Mouse (Mus musculus): Measurements from ENCODE around the gene Rflnb. TPM values are rescaled to one million over a fixed set of nuclear protein-coding genes. Genes with fewer than 3 reads are reported as not detected.

Rflnb gene
- total RNA-seq, 2 experiments from 2014 or later = 35.5 to 40.1 TPM

DNA sequence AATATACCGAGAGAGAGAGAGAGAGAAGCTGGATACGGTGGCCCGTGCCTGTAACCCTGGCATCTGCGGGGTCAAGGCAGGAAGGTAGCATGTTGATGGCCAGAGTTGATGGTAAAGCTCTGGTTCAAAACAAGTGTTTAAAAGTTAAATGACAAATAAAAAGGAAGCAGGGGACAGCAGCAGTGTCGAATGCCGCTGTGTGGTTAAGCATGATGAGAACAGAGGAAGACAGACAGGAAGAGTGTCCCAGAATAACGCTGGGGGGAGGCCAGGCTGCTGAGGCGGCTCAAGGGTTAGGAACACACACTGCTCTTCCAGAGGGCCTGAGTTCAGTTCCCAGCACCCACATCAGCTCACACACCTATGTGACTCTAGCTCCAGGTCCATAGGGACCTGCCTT is 35.1 kb downstream of the Rflnb start:
- DNase-seq (ENCODE audit: low spot score in 2 of 2) = no peak

DNA sequence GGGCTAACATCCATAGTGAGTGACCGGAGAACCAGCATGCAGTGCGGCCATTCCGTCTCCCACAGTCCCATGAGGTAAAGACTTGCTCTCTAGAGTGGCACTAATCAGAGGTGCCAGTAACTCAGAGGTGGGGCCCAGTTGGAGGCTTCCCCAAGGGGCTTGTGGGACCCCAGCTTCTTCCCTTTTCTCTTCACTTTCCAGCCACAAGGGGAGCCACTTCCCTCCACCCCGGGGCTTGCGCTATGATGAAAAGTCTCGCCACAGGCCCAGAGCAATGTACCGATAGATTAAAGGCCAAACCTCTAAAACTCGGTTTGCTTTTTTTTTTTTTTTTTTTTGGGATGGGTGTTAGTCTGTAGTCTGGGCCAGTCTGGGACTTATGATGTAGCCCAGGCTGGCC is 35.7 kb downstream of the Rflnb start:
- DNase-seq (ENCODE audit: low spot score in 2 of 2) = no peak

DNA sequence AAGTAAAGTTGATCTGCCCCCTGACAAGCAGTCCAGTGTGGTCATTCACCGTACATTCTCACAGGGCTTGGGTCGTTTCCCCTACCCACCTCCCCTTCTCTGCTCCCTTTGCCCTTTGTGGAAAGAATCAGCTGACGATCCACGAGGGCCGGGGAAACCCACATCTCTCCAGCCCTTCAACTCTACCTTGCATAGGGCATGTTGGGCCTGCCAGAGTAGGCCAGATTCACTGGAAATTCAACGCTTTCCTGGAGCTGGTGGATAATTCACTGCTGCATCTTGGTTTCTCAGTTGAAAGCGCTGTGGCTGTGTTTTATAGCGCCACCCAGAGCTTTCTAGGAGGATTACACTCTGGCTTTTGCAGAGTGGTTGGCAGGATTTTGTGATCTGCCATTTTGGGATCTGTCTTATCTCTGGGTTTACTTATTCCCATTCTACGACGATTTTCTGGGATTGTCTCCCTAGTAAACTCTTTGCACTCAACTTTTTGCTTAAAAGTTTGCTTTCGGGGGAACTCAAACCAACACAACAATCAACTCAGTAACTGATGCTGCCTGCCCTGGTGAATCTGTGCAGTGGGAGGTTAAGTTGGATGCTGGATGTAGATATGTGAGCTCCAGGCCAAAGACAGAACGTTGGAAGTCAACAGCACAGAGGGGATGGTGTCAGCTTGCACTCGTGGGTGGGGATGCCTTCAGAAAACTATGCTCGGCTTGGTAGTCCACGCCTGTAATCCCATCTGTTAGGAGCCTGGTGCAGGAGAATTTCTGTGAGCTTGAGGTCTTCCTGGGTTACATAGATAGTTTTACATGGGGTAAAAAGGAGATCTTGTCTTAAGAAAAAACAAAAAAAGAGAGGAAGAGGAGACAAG is 36.4 kb downstream of the Rflnb start:
- no peak for DNase-seq (ENCODE audit: low spot score in 2 of 2)

DNA sequence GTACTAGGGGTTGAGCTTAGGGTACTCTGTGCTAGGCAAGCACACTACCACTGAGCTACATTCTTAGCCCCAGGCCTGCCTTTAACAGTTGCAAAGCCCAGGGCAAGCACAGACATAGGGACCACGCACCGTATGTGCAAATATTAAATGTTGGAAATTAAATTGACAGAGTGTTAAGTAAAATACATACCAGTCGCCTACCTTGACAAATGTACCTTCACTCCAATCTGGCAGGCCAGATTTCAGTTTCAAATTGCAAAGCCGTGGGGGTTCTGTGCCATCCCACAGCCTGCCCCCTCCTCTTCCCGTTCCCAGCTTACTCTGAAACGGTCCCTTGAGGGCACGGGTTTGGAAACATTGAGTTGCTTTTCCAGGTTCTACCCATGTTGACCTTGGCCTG is 41.6 kb downstream of the Rflnb start:
- no peak for DNase-seq (ENCODE audit: low spot score in 2 of 2)

DNA sequence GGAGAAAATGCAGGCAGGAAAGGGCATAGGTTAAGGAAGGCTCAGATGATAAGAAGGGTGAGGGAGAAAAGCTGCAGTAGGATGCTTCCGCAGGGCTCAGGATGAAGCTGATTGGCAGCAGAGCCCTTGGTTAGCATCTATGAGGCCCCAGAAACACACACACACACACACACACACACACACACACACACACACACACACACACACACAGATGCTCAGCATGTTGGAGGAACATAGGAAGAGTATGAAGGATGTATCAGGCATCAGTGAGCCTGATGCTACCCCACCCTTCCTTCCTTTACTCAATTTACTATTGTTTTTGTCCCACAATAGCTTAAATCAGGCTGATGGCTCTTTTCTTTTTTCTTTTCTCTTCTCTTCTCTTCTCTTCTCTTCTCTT is 43.0 kb downstream of the Rflnb start:
- no peak for DNase-seq (ENCODE audit: low spot score in 2 of 2)

DNA sequence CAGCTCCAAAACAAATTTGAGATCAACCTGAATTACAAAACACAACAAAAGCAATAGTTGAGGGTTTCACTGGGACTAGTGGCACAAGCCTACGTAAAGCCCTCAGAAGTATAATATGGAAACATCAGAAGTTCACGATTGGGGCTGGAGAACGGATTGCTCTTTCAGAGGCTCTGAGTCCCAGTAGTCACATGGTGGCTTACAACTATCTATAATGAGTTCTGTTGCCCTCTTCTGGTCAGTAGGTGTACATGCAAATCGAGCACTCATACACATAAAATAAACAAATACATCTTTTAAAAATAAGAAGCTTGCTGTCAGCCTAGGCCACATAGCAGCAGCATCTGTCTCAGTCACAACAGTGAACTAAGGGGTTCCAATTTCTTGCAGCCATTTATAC is 44.4 kb downstream of the Rflnb start:
- no peak for DNase-seq (ENCODE audit: low spot score in 2 of 2)

DNA sequence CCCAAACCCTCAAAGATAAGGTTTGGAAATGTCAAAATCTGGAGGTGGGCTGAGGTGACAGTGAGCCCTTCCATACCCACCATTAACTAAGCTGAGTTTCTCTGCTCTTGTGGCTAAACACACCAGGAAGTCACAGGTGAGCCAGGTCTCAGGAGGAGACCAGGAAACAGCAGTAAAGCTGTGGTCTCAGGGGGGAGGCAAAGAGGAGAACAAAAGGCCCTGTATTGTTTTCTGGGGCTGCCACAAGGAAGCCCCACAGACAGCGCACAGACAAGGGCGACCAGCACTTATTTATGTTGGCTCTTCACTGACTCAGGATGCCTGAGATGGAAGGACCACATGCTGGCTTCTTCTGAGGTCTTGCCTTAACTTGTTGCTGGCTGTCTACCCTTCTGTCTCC is 47.2 kb downstream of the Rflnb start:
- DNase-seq (ENCODE audit: low spot score in 2 of 2) = no peak

DNA sequence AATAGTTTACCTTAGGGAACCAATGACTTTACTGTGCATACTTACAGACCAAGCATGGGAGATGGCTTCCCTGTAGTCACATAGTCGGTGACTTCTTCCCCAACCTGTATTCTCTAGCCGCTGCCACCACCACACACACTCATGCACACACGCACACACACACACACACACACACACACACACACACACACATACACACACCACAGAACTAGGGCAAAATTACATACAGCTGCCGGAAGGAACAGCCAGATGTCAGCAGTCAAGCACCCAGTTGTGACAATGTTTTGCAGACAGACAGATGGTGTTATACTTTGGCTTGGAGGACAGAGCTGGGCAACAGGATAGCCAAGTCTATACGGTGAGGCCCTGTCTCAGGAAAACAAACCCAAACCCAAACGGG is 49.5 kb downstream of the Rflnb start:
- DNase-seq (ENCODE audit: low spot score in 2 of 2) = no peak

DNA sequence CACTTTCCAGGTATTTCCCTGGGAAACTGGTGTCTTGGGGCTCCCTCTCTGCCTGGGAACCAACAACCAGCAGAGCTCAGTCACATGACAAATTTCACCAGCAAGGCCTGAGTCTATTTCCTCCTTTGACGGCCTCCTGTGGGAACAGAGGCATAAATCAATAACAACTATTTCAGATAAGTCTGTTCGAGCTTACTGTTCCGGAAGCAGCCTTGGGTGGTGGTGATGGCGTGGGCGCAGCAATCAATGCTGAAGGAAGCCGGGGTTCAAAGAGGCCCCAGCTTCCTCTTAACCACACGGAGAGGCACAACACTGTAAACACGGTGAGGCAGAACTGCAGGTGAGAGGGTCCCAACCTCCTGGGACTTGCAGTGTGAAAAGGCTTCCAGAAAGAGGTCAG is 50.8 kb downstream of the Rflnb start:
- DNase-seq (ENCODE audit: low spot score in 2 of 2) = no peak

DNA sequence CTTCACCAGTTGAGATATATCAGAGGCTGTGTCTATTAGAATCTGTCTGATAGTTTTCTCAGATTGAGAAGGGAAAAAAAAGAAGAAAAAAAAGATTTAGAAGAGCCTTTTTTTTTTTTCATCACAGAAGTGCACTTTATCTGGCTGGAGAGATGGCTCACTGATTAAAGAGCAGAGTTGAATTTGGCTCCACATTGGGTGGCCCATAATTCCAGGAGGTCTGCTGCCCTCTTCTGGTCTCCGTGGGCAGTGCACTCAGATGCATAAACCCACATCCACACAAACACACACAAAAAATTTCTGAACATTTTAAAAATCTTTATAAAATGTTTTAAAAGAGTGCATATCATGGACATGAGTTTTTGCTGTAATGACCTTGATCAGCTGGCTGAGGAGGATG is 53.6 kb downstream of the Rflnb start:
- no peak for DNase-seq (ENCODE audit: low spot score in 2 of 2)

DNA sequence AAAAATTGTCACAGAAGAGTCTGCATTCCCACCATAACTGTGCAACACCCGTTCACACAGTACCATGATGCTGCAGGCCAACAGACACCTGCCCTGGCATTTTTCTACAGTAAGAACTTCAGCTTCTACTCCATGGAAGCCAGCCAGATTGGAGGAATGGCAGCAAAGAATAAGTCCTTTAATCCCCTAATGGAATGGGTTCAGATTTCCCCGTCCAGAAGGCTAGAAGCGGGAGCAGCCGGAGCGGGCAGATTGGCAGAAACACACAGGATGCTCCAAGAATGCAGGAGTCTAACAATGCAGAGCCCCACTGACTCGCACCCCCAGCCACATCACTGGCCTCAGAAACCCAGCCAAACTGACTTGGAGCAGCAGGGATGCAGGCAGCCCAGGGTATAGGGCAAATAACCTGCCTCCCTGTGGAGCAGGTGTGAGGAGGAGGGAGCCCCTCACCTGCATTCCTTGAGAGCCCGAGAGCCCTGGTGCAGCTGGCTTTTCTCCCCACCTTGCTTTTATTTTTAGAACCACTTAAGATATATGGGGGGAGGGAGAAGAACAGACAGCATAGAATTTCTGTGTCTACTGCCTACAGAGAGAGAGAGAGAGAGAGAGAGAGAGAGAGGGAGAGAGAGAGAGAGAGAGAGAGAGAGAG is 54.5 kb downstream of the Rflnb start:
- no peak for DNase-seq (ENCODE audit: low spot score in 2 of 2)

DNA sequence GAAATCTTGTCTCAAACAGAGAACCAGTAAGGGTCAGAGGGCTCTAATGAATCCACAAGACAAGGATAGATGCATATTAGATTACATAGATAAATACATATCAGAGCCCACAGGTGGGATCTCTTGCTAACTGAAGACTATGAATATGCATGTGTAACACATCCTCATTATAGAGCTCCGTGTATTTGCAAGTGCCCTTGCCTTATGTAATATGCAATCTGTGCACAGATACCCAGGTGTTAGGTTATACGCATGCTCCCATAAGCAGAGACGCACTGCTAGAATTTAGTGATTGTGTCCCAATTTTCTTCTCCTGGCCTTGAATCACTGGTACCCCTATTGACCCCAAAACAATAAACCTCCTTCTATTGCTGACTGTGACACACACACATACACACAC is 55.4 kb downstream of the Rflnb start:
- DNase-seq (ENCODE audit: low spot score in 2 of 2) = no peak

DNA sequence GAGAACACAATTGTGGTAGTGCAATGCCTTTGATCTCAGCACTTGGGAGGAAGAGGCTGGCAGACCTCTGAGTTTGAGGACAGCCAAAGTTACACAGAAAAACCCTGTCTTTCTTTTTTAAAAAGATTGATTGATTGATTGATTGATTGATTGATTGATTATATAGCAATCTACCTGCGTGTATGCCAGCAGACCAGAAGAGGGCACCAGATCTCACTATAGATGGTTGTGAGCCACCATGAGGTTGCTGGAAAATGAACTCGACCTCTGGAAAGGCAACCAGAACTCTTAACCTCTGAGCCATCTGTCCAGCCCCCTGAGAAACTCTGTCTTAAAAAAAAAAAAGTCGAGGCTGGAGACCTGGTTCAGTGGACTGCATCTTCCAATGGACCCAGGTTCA is 57.0 kb downstream of the Rflnb start:
- no peak for DNase-seq (ENCODE audit: low spot score in 2 of 2)

Other genes with a start within 250 kb of the Rflnb start
- 10 to 100 TPM; 30.9 to 35.2 TPM for gene Doc2b, start 231.7 kb downstream of the Rflnb start, total RNA-seq (2021)
- 10 to 100 TPM; 18.0 to 19.5 TPM for gene Rph3al, start 89.4 kb downstream of the Rflnb start, total RNA-seq (2021)
- gene 1700016K19Rik, start 27.9 kb downstream of the Rflnb start, total RNA-seq (2021) = not detected
- gene Vps53, start 151.9 kb upstream of the Rflnb start, total RNA-seq (2021) = 10 to 100 TPM; 42.2 to 49.3 TPM
- 10 to 100 TPM in 1 of 2 experiments, 1 to 10 TPM in 1; 9.8 to 10.5 TPM for gene Fam57a, start 151.9 kb upstream of the Rflnb start, total RNA-seq (2021)
- under 1 TPM in 1 of 2 experiments, not detected in 1; 0.59 TPM for gene Dbil5, start 189.8 kb upstream of the Rflnb start, total RNA-seq (2021)
- 10 to 100 TPM in 1 of 2 experiments, 1 to 10 TPM in 1; 9.6 to 10.3 TPM for gene Gemin4, start 189.9 kb upstream of the Rflnb start, total RNA-seq (2021)
- gene Mrm3, start 215.9 kb upstream of the Rflnb start, total RNA-seq (2021) = 10 to 100 TPM; 21.3 to 22.1 TPM
- 100 to 1,000 TPM in 1 of 2 experiments, 10 to 100 TPM in 1; 85.6 to 109 TPM for gene Glod4, start 215.9 kb upstream of the Rflnb start, total RNA-seq (2021)

All from adrenal gland, postnatal 4 days (tissue).